Mouse (Mus musculus) activated CD4-positive, CD25-positive, alpha-beta regulatory T cell, adult 4 months (primary cell): Measurements from ENCODE around the gene Ddx49. TPM values are rescaled to one million over a fixed set of nuclear protein-coding genes. Genes with fewer than 3 reads are reported as not detected.

ENCODE experiments used
- ATAC-seq: one replicate; pipeline ENCODE4 v1.8.0; 2017
- polyA plus RNA-seq, 2 experiments: library from polyadenylated mRNA; unstranded; fragments of 100-300 nt; shearing (Covaris generic); gene quantifications; one replicate each; pipeline ENCODE4 v1.2.1; 2017

Ddx49 gene
- 10 to 100 TPM; 44.3 to 46.8 TPM for polyA plus RNA-seq

GRCm38 (mm10) chr8:70302358-70302890, at the start of gene Ddx49, which contains the start of gene Cope:
Gene Ddx49, minus strand, starts transcription at chr8:70302489.
Gene Cope, plus strand, starts transcription at chr8:70302518.
- peak; percentile 81 for ATAC-seq

GRCm38 (mm10) chr8:70352000-70352384, 49.7 kb upstream of the Ddx49 start:
- ATAC-seq = no peak

GRCm38 (mm10) chr8:70351035-70351999, 49.0 kb upstream of the Ddx49 start:
- no peak for ATAC-seq

DNA sequence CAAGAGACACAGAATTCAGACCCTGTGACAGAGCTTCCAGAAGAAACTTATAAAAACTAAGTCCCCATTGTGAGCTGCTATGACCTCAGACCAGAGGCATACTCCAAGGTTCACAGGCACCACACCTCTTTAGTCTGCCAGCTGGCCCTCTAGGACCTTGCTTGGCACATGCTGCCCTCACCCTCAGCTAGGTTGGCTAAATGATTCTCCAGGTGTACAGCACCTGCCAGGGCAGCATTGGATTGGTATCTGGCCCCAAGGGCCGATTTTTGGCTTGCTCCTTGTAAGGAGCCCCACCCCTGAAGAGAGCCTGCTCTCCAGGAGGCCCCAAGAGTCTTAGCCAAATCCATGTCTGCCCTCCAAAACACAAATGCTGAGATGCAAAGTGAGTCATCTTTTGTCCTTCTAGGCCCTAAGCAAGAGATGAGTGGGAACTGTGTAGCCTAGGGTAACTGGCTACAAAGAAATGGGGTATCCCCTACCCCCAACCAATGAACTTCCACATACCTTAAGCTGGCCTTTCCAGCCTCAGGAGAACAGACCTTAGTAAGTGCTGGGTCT, 45.7 kb upstream of the Ddx49 start:
- ATAC-seq = no peak

DNA sequence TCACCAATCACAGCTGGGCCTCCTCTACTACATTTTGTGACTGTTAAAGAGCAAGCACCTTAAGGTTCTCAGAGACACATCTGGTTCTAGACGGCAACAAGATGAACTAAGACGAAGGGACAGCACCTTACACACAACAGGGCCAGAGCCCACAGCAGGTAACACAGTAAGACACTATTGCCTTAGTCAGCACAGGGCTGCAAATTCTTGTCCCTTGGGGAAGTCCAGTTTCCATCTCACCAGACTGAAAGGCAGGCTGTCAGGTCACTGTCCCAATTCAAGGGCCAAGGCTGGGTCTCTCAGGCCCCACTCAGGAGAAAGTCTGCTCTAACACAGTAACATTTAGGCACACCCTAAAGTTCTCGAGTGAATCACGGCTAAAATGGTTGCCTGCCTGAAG, 45.2 kb upstream of the Ddx49 start:
- no peak for ATAC-seq

- no peak for ATAC-seq
Observed at GRCm38 (mm10) chr8:70344279-70344678, 42.0 kb upstream of the Ddx49 start.

- peak; percentile 36 for ATAC-seq
Observed at GRCm38 (mm10) chr8:70343696-70344095, 41.4 kb upstream of the Ddx49 start.

- ATAC-seq = no peak
Observed at GRCm38 (mm10) chr8:70343076-70343475, 40.8 kb upstream of the Ddx49 start.

GRCm38 (mm10) chr8:70342007-70342406, 39.7 kb upstream of the Ddx49 start:
- ATAC-seq = no peak

- ATAC-seq = no peak
Observed at GRCm38 (mm10) chr8:70340659-70341058, 38.4 kb upstream of the Ddx49 start.

- no peak for ATAC-seq
Observed at GRCm38 (mm10) chr8:70338931-70339330, 36.6 kb upstream of the Ddx49 start.

DNA sequence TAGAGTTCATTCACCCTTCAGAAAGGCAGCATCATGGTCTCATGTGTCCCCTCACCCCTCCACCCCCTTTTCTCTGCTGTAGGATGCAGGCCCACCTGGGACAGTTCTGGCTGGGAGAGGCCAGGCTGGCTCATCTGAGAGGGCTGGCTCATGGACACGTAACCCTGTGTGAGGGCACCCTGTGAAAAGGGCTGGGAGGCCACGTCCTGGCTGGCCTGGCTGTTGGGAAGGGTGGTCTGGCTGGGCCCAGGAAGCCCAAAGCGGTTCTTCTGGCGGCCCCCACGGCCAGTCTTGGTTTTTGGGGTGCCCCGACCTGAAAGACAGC, 30.6 kb upstream of the Ddx49 start:
- ATAC-seq = no peak

- ATAC-seq = no peak
Observed at GRCm38 (mm10) chr8:70332070-70332877, 30.0 kb upstream of the Ddx49 start.

DNA sequence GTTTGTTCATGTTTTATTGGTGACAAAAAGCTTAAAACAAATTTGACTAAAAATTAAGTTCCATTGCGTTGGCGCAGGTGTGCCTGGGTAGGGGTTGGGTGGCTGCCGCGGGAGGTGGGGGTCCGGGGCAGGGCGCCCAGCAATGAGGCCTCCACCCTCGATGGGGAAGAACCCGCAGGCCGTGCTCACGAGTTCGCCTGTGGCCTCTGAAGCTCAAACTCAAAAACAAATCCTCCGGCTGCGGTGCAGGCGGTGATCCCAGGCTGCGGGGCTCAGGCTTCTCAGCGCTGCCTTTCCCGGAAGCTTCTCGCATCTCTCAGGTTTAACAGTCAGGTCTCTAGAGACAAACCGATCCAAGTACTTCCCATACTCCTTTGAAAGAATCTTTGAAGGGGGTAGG, 29.2 kb upstream of the Ddx49 start:
- no peak for ATAC-seq

- no peak for ATAC-seq
Observed at GRCm38 (mm10) chr8:70330741-70331364, 28.6 kb upstream of the Ddx49 start.

DNA sequence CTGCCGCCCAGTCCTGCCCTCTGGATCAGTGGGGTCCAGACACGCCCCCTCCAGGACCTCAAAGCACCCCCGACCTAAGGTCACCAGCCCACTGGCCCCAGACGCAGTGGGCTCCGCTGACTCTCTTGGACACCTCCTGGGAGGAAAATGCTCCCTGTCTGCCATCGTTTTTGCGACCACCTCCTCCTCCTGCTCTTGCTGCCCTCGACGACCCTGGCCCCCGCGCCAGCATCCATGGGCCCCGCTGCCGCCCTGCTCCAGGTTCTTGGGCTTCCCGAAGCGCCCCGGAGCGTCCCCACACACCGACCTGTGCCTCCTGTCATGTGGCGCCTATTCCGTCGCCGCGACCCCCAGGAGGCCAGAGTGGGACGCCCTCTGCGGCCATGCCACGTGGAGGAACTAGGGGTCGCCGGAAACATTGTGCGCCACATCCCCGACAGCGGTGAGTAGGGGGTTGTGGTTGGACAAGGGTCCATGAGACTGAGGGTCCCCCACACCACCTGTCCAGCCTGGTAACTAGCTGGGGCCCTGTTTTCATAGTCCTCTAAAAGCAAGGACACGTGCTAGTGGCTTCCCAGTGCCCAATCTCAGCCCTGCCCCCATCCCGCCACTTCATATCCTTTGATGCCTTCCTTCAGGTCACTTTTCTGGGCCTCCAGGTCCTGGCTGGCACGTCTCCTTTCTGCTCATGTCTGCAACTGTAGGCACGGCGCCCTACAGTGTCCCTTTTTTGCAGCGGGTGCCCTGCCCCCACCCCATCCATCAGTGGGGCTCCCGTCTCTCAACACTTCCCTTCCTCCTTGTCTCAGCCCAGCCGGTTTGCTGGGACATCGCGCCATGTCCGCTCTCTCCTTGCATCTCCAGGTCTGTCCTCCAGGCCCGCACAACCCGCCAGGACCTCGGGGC, 27.8 kb upstream of the Ddx49 start:
- ATAC-seq = no peak

DNA sequence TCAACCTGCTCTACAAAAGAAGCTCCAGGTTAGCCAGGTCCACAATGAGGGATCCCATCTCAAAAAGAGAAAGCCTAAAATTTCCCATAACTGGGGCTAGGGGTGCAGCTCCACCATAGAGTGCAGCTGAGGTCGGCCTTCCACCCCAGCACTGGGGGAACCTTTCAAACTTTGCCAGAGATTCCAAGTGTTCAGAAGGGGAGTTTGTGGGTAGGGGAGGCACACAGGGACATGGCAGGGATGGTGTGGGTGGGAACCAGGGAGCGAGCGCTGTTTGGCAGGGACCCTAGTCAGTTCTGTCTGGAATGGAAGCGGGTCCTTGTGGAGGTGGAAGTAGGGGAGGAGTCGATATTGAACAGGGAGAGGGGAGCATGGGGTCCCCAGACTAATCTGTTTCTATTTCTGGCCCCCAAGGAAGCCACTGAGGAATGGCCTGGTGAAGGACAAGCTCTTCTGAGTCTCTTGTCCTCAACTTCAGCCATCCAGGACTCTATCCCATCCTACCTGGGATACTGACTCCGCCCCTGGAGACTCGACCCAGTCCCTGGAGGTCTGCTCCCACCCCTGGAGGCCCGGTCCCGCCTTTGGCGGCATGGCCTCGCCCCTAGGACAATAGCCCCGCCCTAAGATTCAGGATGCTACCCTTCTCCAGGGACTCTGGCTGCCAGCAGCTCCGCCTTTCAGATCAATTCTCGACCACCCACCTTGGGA, 27.0 kb upstream of the Ddx49 start, which contains the start of gene Gdf1:
Gene Gdf1 (plus strand): TSS at position 694 of the 711 bp plus-strand sequence.
- no peak for ATAC-seq

GRCm38 (mm10) chr8:70327512-70327911, 25.2 kb upstream of the Ddx49 start:
- ATAC-seq = no peak

GRCm38 (mm10) chr8:70323716-70324115, 21.4 kb upstream of the Ddx49 start:
- no peak for ATAC-seq

DNA sequence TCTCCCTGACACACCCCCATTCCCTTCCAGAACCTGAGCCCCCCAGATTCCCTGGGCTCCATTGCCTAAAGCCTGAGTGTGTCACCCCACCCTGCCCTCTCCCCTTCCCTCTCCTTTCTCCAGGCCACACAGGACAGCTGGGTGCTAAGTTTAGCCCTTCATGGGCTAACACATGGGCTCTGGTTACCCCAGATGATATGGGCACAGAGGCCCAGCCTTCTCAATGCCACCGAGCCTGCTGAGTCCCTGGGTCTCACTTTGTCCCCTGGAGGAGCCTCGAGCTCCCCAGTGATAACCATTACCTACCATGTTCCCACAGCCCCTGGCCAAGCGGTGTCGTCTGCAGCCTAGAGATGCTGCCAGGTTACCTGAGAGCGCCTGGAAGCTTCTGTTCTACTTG, 15.6 kb upstream of the Ddx49 start:
- ATAC-seq = no peak
